Mouse (Mus musculus) layer of hippocampus, postnatal 14 days (tissue): Measurements from ENCODE around the gene Ccdc77. TPM values are rescaled to one million over a fixed set of nuclear protein-coding genes. Genes with fewer than 3 reads are reported as not detected.
"Not testable (repeated sequence)": the region's sequence is repeated elsewhere in the genome, so short reads cannot be mapped to it uniquely, and the experiment has no call there.

Source experiments
- DNase-seq, 2 experiments: peaks; one replicate each; pipeline ENCODE4 v3.0.0; 2021 to 2022; ENCODE audit warnings: low spot score in 2 of 2, mixed read lengths in 1 of 2
- total RNA-seq, 2 experiments: library from RNA; stranded (reverse); gene quantifications; 2 replicates each; pipeline ENCODE4 v1.2.3; 2021

Ccdc77 gene
- total RNA-seq, 2 experiments from 2014 or later: 6.1 to 9.2 TPM

GRCm38 (mm10) chr6:120318303-120318940 lies 45.8 kb downstream of the Ccdc77 start:
- DNase-seq: no peak

GRCm38 (mm10) chr6:120312443-120312842 lies 51.7 kb downstream of the Ccdc77 start:
- no peak for DNase-seq

- no peak for DNase-seq
Measured at GRCm38 (mm10) chr6:120309787-120310186, 54.4 kb downstream of the Ccdc77 start.

DNA sequence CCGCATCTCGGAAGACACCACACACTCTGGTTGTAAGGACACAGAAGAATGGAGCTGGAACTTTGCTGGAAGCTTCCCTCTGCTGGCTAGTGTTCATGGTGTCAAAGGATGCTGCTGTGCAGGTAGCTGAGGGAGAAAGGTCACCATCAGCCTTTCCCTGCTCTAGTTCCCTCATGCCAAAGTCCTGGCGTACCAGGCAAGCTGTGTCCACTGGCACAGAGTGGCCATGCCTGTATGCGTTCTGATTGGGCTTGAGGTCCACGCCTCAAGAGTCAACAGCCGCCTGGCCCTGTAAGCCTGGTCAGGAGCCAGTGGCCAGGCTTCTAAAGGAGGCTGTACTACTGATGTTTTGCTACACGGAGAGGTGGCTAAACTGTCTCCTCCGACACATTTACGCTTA lies 54.8 kb downstream of the Ccdc77 start:
- no peak for DNase-seq

GRCm38 (mm10) chr6:120306859-120307594 lies 57.1 kb downstream of the Ccdc77 start:
- no peak for DNase-seq

DNA sequence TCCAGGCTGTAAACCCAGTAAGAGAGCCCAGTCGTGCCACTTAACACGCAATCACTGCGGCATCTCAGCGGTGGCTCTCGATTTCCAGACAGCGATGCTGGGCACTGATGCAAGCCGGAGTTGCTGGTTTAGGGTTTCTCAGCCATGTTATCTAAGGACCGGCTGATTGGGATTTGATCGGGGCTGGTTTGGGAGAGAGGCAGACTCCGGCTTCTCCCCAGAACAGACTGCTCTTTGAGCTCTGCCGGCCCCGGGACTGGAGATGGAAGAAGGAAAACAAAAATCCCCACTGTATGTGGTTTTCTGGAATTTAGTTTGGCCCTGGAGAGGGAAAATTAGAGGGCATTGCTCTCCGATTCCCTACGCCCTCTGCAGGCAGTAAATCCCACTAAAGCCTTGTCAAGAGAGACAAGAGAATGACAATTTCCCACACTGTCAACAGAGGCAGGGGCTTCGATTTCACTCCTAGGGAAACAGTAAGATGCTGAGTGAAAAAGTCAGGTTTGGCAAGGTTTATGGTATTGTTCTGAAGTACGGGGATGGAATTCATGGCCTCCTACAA lies 61.3 kb downstream of the Ccdc77 start:
- DNase-seq: peak in 1 of 2 experiments; percentile 26

- DNase-seq: peak; percentile 9 to 57
Measured at GRCm38 (mm10) chr6:120301137-120301536, 63.0 kb downstream of the Ccdc77 start.

DNA sequence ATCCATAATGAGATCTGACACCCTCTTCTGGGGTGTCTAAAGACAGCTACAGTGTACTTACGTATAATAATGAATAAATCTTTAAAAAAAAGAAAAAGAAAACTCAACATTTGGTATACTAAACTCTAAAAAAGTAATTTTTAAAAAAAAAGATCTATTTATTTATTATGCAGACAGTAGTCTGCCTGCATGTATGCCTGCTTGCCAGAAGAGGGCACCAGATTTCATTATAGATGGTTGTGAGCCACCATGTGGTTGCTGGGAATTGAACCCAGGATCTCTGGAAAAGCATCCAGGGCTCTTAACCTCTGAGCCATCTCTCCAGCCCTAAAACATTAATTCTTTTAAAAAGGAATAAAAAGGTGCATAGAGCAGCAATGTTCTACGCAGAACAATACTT lies 67.6 kb downstream of the Ccdc77 start:
- DNase-seq: not testable (repeated sequence)

- peak in 1 of 2 experiments; percentile 10 for DNase-seq
Measured at GRCm38 (mm10) chr6:120294785-120295133, 69.4 kb downstream of the Ccdc77 start.

GRCm38 (mm10) chr6:120294056-120294784 lies 70.0 kb downstream of the Ccdc77 start, which contains the start of the genes D330020A13Rik and B4galnt3:
D330020A13Rik (plus strand) TSS chr6:120294364.
B4galnt3 (minus strand) TSS chr6:120294559.
- peak; percentile 38 to 42 for DNase-seq

DNA sequence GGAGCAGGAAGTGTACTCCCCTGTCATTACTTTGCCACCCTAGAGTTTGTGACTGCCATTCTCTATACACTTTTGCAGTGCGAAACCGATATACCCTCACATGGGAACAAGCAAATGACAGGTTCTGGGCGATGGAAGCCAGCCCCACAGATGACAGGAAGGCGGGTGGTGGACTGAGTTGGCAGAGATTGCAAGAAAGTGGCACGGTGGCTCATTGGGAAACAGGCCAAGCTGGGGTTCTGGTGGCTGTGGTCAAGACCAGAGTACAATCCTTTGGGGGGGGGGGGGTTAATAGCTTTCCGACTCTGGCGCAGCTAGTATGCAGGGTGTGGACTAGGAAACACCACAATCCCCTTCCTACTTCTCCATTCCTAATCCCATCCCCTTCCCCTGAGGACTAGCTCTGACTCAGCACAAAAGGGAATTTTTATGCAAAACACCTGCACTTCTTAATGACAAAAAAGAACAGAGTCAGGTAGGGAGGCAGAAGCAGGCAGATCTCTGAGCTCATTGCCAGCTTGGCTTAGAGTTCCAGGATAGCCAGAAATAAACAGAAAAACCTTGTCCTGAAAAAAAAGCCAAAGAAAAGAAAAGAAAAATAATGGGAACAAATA lies 72.7 kb downstream of the Ccdc77 start:
- DNase-seq: no peak

- DNase-seq: no peak
Measured at GRCm38 (mm10) chr6:120289430-120289829, 74.7 kb downstream of the Ccdc77 start.

DNA sequence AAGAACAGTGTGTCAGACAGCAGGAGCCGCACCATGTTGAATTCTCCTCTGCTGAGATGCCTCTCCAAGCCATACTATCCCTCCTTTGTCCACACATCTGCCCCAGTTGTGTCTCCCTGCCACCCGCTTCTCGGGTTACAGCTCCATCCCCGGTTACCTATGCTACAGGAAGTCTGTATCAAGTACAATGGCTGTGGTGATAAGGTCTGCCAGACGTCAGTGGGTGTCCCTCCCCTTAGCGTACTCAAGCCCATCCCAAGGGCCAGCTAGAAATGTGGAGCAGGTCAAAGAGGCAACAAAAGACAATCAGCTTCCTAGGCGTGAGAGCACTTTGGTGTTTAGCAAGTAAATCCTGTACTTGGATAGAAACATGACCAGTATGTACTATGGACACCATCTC lies 75.6 kb downstream of the Ccdc77 start:
- DNase-seq: no peak

DNA sequence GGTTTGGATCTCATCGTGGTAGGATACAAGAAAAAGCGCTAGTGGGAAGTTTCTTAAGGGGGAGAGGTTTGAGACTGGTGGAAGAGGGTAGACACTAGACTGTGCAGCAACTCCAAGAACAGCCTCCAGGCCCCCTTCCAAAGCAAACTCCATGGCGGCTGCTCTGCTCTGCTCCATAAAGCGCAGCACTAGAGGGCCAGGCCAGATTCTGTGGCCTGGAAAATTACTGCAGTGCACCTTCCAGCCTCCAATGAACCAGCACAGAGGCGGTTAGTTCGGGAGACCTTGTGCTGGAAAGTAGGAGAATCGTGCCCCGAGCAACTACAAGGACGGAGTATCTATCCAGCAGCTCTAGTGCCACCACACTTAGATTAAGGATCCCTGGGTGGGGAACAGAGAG lies 76.9 kb downstream of the Ccdc77 start:
- DNase-seq: no peak

DNA sequence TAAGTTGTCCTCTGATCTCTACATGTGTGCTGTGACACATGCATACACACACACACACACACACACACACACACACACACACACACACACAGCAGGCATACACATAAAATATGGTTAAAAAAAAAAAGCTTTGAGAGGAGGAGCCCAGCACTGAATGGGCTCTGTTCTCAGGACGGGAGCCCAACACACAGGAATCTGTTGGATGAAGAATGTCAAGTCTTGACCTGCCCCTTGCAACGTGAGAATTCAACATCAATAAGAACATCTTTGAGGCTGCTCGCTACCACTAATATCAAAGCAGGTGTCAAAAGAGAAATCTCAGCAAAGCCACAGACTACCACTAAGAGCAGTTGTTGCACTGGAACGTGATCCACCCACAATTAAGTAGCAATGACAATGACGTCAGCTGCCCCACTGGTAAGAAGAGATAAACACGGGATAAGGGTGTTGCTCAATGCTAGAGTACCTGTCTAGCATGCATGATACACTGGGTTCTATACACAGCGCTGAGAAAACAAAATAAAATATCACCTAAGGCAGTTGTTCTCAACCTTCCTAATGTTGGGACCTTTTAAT lies 87.2 kb downstream of the Ccdc77 start:
- DNase-seq: no peak

- no peak for DNase-seq
Measured at GRCm38 (mm10) chr6:120275301-120275700, 88.9 kb downstream of the Ccdc77 start.

- peak; percentile 10 to 14 for DNase-seq
Measured at GRCm38 (mm10) chr6:120274887-120275286, 89.3 kb downstream of the Ccdc77 start.
